Mouse (Mus musculus): ENCODE results near the gene Plcl2. TPM values are rescaled to one million over a fixed set of nuclear protein-coding genes. Genes with fewer than 3 reads are reported as not detected.

Gene Plcl2
- polyA plus RNA-seq, 1 experiment from 2014 or later, result 1.5 TPM

DNA sequence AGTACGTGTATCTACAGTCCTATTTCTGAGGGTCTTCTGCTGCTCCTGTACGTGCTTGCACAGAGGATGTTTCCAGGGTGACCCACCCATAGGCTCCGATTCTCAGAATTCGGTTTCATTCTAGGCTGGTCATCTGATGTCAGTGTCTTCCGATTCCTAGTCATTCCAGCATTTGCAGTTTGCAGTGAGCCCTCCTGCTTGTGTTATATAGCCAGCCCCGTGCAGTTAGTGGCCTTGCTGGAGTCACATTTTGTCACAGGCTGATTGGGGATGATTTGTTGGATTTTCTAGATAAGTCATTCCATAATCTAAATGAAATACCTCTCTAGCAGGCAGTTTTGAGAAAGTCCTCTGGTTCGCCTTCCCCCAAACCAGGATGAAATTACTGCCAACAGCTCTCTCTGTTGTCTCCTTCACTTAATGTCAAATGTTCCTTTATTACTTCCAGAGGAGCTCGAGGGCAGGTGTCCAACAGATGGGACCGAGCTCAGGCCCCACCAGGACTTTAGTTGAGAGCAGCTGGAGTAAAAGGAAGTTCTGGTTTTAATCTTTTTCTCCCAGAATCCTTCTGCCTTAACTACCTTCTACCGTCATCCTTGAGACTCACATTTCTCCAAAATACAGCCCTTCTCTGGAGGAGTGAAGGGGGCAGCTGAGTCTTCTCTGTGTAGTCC lies 13.8 kb upstream of the Plcl2 start:
- Histone ChIP-seq H3K27me3 (ENCODE audit: control insufficient read depth, insufficient read depth, low read depth, low read length) (no peaks in the 10 kb centered on the region), H3K27ac (ENCODE audit: low read length) (no peak overlapping the region), H3K4me1 (ENCODE audit: control insufficient read depth, low read depth, low read length) (no peaks in the 10 kb centered on the region), H3K4me2 (ENCODE audit: low read depth, low read length) (no peak overlapping the region), H3K36me3 (ENCODE audit: control insufficient read depth, insufficient read depth) (no peaks in the 10 kb centered on the region), H3K9me3 (replicated peaks; ENCODE audit: control insufficient read depth, low read length) (no peaks in the 10 kb centered on the region), H3K4me3 (ENCODE audit: low read depth, low read length) (no peak overlapping the region), H3K9ac (ENCODE audit: low read depth, low read length) (no peak overlapping the region)
- ATAC-seq (ENCODE audit: low read depth), result no peak
- WGBS (ENCODE audit: insufficient replicate concordance), result 60% methylated on average over 10 of the region's 10 CpGs

DNA sequence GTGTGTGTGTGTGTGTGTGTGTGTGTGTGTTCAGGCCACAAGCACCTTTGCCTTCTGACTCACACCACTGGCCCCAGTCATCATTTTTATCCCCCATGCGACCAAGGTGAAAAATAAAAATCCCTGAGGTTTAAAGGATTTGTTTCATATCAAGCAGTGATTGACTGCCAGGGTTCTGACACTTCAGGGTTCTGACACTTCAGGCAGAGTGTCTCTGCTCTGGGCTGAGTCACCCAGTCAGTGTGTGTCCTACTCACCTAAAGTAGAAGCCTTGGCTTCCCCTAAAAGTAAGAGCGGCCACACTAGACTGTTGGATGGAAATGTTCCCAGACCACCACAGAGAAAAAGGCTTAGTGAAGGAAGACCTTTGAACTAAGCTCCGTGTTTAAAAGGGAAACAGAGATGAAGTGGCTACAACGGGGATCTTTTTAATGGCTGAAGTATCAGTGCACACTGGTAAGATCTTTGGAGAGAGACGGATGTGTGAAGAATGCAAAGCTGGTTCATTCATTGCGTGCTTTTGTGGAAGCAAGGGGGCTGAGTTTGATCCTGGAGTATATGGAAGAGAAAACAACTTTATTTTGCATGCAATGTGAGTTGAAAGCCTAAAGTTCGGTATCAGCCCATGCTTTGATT lies 11.0 kb upstream of the Plcl2 start:
- no peak overlapping the region for H3K4me3 ChIP-seq (ENCODE audit: low read depth, low read length)
- WGBS (ENCODE audit: insufficient replicate concordance), result 62% methylated on average over 7 of the region's 7 CpGs

DNA sequence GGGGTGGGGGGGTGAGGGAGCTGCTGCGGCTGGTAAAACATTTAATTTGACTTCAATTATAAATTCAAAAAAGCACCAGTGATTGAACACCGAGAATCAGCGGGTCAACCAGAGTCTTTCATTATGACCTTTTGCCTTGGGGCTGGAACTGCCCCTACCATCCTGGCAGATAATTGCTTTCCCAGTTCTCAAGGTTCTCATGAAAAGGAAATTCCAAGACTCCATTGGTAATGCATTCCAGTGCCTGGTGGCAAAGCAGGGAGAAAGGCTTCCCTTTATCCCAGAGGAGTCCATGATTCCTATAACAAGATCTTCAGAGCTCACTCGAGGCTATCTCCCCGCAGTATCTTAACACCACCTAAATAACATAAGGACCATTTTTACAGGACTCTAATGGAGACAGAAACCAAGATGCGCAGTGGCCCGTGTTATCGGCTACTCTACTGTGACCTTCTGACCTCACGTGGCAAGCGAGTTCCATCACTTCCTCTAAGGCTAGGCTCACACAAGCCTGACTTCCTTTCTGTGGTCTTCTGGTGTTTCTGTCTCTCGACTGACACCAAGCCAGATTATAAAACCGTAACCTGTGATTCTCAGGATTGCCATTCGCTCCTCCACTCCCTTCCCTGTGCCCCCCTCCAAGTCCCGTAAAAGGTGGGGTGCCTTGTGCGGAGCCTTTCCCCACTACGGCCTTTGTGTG lies 10.0 kb upstream of the Plcl2 start:
- ATAC-seq (ENCODE audit: low read depth), result no peak
- no peaks in the 10 kb centered on the region for H3K27me3 ChIP-seq (ENCODE audit: control insufficient read depth, insufficient read depth, low read depth, low read length)
- H3K4me2 ChIP-seq (ENCODE audit: low read depth, low read length), result no peak overlapping the region
- H3K9ac ChIP-seq (ENCODE audit: low read depth, low read length), result no peak overlapping the region
- WGBS (ENCODE audit: insufficient replicate concordance), result 47% methylated on average over 16 of the region's 16 CpGs
- H3K36me3 ChIP-seq (ENCODE audit: control insufficient read depth, insufficient read depth), result no peaks in the 10 kb centered on the region
- H3K9me3 ChIP-seq (replicated peaks; ENCODE audit: control insufficient read depth, low read length), result no peaks in the 10 kb centered on the region
- H3K4me1 ChIP-seq (ENCODE audit: control insufficient read depth, low read depth, low read length), result no peaks in the 10 kb centered on the region
- no peak overlapping the region for H3K27ac ChIP-seq (ENCODE audit: low read length)
- H3K4me3 ChIP-seq (ENCODE audit: low read depth, low read length), result no peak overlapping the region

More for the DNA sequence above, 11.0 kb upstream of the Plcl2 start:
- no peaks in the 10 kb centered on the region for H3K27me3 ChIP-seq (ENCODE audit: control insufficient read depth, insufficient read depth, low read depth, low read length)
- H3K4me1 ChIP-seq (ENCODE audit: control insufficient read depth, low read depth, low read length), result no peaks in the 10 kb centered on the region
- H3K36me3 ChIP-seq (ENCODE audit: control insufficient read depth, insufficient read depth), result no peaks in the 10 kb centered on the region
- ATAC-seq (ENCODE audit: low read depth), result no peak
- no peak overlapping the region for H3K4me2 ChIP-seq (ENCODE audit: low read depth, low read length)
- H3K27ac ChIP-seq (ENCODE audit: low read length), result no peak overlapping the region
- no peaks in the 10 kb centered on the region for H3K9me3 ChIP-seq (replicated peaks; ENCODE audit: control insufficient read depth, low read length)
- no peak overlapping the region for H3K9ac ChIP-seq (ENCODE audit: low read depth, low read length)

DNA sequence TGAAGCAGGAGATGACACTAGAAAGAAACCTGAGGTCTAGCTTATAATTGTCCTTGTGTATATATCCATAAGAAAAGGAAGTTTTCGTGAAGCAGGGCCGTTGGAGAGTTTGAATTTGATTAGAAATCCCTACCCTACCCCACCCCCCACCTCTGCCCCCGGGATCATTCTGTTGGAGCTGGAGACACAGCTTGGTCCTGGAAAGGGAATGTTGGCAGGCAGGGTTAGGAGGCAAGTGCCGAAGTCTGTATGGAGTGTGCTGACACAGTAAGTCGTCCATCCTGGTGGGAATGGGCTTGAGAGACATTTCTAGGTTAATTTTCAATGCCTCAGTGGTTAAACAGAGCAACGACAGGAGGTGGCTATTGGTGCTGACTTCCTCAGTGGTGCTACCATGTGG lies 8.4 kb upstream of the Plcl2 start:
- 52% methylated on average over 6 of the region's 6 CpGs for WGBS (ENCODE audit: insufficient replicate concordance)
- Histone ChIP-seq H3K4me3 (ENCODE audit: low read depth, low read length) (no peak overlapping the region), H3K36me3 (ENCODE audit: control insufficient read depth, insufficient read depth) (no peaks in the 10 kb centered on the region), H3K4me1 (ENCODE audit: control insufficient read depth, low read depth, low read length) (no peaks in the 10 kb centered on the region; the same call in 1 of the 2 replicates), H3K27ac (ENCODE audit: low read length) (no peak overlapping the region), H3K4me2 (ENCODE audit: low read depth, low read length) (no peak overlapping the region), H3K9me3 (replicated peaks; ENCODE audit: control insufficient read depth, low read length) (no peaks in the 10 kb centered on the region), H3K27me3 (ENCODE audit: control insufficient read depth, insufficient read depth, low read depth, low read length) (no peaks in the 10 kb centered on the region), H3K9ac (ENCODE audit: low read depth, low read length) (no peak overlapping the region)
- no peak for ATAC-seq (ENCODE audit: low read depth)

DNA sequence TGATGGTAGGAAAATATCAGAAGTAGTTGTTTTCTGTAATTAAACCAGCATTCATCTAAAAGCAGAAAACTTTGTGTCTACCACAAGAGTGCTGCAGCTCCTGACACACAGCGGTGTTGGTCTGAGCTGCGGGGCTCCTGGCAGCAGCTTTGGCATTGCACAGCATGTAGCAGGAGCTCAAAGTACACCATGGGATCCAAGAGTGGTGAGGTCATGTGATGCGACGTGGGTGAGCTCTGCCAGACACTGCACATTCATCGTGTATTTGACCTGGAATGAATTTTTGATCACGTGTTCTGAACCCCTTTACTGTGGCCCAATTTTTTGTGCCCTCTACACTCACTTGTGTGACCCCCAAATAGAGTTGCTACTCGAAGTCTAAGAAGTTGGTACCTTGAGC lies 6.1 kb upstream of the Plcl2 start:
- Histone ChIP-seq H3K9me3 (replicated peaks; ENCODE audit: control insufficient read depth, low read length) (no peaks in the 10 kb centered on the region), H3K27ac (ENCODE audit: low read length) (no peak overlapping the region), H3K36me3 (ENCODE audit: control insufficient read depth, insufficient read depth) (no peaks in the 10 kb centered on the region), H3K4me2 (ENCODE audit: low read depth, low read length) (no peak overlapping the region), H3K4me1 (ENCODE audit: control insufficient read depth, low read depth, low read length) (no peaks in the 10 kb centered on the region; the same call in 1 of the 2 replicates), H3K9ac (ENCODE audit: low read depth, low read length) (no peak overlapping the region), H3K4me3 (ENCODE audit: low read depth, low read length) (no peak overlapping the region), H3K27me3 (ENCODE audit: control insufficient read depth, insufficient read depth, low read depth, low read length) (peaks cover 2% of the 10 kb centered on the region; the same call in 1 of the 2 replicates)
- 66% methylated on average over 7 of the region's 7 CpGs for WGBS (ENCODE audit: insufficient replicate concordance)
- no peak for ATAC-seq (ENCODE audit: low read depth)

DNA sequence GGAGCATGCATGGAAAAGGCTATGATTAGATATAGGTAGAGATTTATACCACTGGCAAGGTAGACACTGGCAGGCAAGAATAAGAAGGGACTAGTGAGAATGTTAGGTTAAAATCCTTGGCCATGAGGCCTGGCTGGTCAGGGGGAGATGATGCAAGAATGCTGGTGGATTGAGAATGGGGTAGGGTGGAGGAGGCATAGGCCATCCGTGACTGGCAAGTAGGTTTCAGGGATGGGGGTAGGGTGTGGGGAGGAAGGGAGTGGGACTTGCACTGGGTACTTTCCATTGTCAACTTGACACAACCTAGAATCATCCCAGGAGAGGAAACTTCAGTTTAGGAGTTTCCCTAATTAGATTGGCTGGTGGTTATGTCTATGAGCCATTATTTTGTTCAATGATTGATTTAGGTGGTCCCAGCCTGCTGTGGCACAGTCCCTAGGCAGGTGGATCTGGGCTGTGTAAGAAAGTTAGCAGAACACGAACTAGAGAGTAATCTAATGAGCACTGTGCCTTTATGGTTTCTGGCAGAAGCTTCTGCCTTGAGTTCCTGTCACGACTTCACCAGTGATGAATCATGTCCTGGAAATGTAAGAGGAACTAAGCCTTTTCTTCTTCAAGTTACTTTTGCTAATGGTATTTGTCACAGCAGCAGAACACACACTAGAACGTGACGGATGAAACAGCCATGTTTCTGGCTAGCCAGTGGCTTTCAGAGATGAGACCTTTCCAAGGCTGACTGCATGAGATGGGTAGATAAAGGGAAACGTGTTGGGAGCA lies 4.9 kb upstream of the Plcl2 start:
- no peak overlapping the region for H3K4me3 ChIP-seq (ENCODE audit: low read depth, low read length)
- no peak overlapping the region for H3K27ac ChIP-seq (ENCODE audit: low read length)
- no peaks in the 10 kb centered on the region for H3K36me3 ChIP-seq (ENCODE audit: control insufficient read depth, insufficient read depth)
- no peak overlapping the region for H3K9ac ChIP-seq (ENCODE audit: low read depth, low read length)
- 34% methylated on average over 6 of the region's 6 CpGs for WGBS (ENCODE audit: insufficient replicate concordance)
- H3K9me3 ChIP-seq (replicated peaks; ENCODE audit: control insufficient read depth, low read length), result no peaks in the 10 kb centered on the region
- no peak overlapping the region for H3K4me2 ChIP-seq (ENCODE audit: low read depth, low read length)
- H3K27me3 ChIP-seq (ENCODE audit: control insufficient read depth, insufficient read depth, low read depth, low read length), result peaks cover 2% of the 10 kb centered on the region; the same call in 1 of the 2 replicates
- peaks cover 3% of the 10 kb centered on the region; the same call in 1 of the 2 replicates for H3K4me1 ChIP-seq (ENCODE audit: control insufficient read depth, low read depth, low read length)
- no peak for ATAC-seq (ENCODE audit: low read depth)

DNA sequence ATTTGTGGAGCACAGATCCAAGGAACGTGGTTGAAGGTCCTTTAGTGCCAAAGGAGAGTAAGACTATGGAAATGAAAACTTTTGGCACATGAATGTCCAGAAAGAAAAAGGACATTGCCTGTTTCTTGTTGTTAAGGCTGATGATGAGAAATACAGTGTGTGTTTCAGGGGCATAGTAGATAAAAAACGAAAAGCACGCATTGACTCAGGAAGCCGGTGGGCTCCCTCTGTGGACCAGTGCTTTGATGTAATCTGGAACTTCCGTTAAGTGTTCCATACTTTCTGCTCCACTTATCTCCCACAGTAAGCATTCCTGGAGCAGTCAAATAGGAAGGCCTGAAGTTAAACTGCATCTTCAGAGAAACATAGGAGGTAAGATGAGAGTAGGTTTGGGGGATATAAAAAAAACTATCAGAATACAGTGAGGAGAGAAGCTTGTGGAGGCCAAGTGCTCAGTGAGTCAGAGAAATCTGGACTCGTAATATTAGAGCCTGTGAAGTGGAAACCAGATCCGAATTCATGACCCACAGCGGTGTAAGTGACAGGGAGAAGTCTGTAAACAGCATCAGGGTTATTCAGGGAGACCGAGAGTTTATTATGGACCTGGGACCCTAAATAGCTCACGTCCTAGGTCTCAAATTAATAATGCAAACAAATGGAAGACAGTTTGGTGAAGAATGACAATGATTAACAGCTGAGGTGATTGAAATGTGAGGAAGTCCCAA lies 3.1 kb upstream of the Plcl2 start:
- 49% methylated on average over 10 of the region's 10 CpGs for WGBS (ENCODE audit: insufficient replicate concordance)
- no peak for ATAC-seq (ENCODE audit: low read depth)

DNA sequence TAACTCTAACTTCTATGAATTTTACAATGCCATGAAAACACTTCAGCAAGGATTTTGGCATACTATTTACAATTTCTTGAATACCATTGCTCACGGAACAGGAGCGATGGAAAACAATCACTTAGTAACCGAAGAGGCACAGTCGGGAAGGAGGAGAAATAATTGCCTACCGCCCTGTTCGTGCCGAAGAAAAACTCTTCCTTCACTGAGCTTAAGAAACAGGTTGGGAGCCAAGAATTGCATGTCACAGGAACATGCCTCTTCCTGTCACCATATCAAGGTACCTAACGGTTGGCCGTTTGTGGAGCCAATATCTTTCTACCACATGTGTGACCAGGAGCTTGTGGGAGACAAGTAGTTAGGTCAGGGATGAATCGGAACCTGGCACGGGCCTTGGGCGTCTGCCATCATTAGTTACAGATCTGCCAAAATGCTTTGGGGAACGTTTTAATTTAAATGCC lies 2.3 kb upstream of the Plcl2 start:
- H3K4me3 ChIP-seq (ENCODE audit: low read depth, low read length), result no peak overlapping the region
- peaks cover 2% of the 10 kb centered on the region; the same call in 1 of the 2 replicates for H3K27me3 ChIP-seq (ENCODE audit: control insufficient read depth, insufficient read depth, low read depth, low read length)
- H3K9ac ChIP-seq (ENCODE audit: low read depth, low read length), result no peak overlapping the region
- no peaks in the 10 kb centered on the region for H3K36me3 ChIP-seq (ENCODE audit: control insufficient read depth, insufficient read depth)
- H3K27ac ChIP-seq (ENCODE audit: low read length), result no peak overlapping the region
- H3K4me2 ChIP-seq (ENCODE audit: low read depth, low read length), result no peak overlapping the region
- WGBS (ENCODE audit: insufficient replicate concordance), result 45% methylated on average over 13 of the region's 13 CpGs
- H3K4me1 ChIP-seq (ENCODE audit: control insufficient read depth, low read depth, low read length), result peaks cover 6% of the 10 kb centered on the region
- no peak for ATAC-seq (ENCODE audit: low read depth)
- H3K9me3 ChIP-seq (replicated peaks; ENCODE audit: control insufficient read depth, low read length), result no peaks in the 10 kb centered on the region

More for the DNA sequence above, 3.1 kb upstream of the Plcl2 start:
- Histone ChIP-seq H3K27me3 (ENCODE audit: control insufficient read depth, insufficient read depth, low read depth, low read length) (peaks cover 2% of the 10 kb centered on the region; the same call in 1 of the 2 replicates), H3K9ac (ENCODE audit: low read depth, low read length) (no peak overlapping the region), H3K27ac (ENCODE audit: low read length) (no peak overlapping the region), H3K36me3 (ENCODE audit: control insufficient read depth, insufficient read depth) (no peaks in the 10 kb centered on the region), H3K9me3 (replicated peaks; ENCODE audit: control insufficient read depth, low read length) (no peaks in the 10 kb centered on the region), H3K4me3 (ENCODE audit: low read depth, low read length) (no peak overlapping the region), H3K4me2 (ENCODE audit: low read depth, low read length) (no peak overlapping the region), H3K4me1 (ENCODE audit: control insufficient read depth, low read depth, low read length) (peaks cover 6% of the 10 kb centered on the region)

Measured in liver, embryonic 16.5 days (tissue).